Mouse (Mus musculus) intestine, postnatal 0 days (tissue): ENCODE measurements at regions not wholly inside any gene's neighbourhood (a gene's known extent, or its start where the extent isn't known, plus 50 kb on each side); places are given as distances from the start of the nearest gene placed in this dataset.

ENCODE experiments used
- ATAC-seq: fragments of 200-750 bp; cut with Nextera tagmentation; 2 replicates; pipeline ENCODE4 v1.8.0; 2017; ENCODE audit warnings: mild to moderate bottlenecking, moderate TSS enrichment, moderate library complexity
- H3K27ac ChIP-seq: fragments of 300-500 bp; sonication (generic); 2 replicates; pipeline ENCODE4 v1.5.1; 2014; ENCODE audit warnings: mild to moderate bottlenecking, low read depth, low read length, moderate library complexity
- H3K27me3 ChIP-seq: fragments of 300-500 bp; sonication (generic); replicated peaks from 2 replicates; pipeline ENCODE4 v1.6.1; 2014; ENCODE audit warnings: low read length, mixed read lengths; ENCODE audit not compliant: control insufficient read depth, insufficient read depth
- H3K36me3 ChIP-seq: fragments of 300-500 bp; sonication (generic); 2 replicates; pipeline ENCODE4 v1.6.1; 2014; ENCODE audit warnings: mild to moderate bottlenecking, moderate library complexity; ENCODE audit not compliant: control insufficient read depth, insufficient read depth
- H3K4me1 ChIP-seq: fragments of 300-500 bp; sonication (generic); replicated peaks from 2 replicates; pipeline ENCODE4 v1.6.1; 2014; ENCODE audit warnings: antibody characterized with exemption, low read length, mixed read lengths; ENCODE audit not compliant: control insufficient read depth, insufficient read depth
- H3K4me2 ChIP-seq: fragments of 300-500 bp; sonication (generic); replicated peaks from 2 replicates; pipeline ENCODE4 v1.6.1; 2014; ENCODE audit warnings: low read depth, mild to moderate bottlenecking, moderate library complexity
- H3K4me3 ChIP-seq: fragments of 300-500 bp; sonication (generic); 2 replicates; pipeline ENCODE4 v1.5.1; 2014; ENCODE audit warnings: low read depth, low read length
- H3K9ac ChIP-seq: fragments of 300-500 bp; sonication (generic); 2 replicates; pipeline ENCODE4 v1.6.1; 2014; ENCODE audit warnings: mild to moderate bottlenecking, low read depth, low read length
- H3K9me3 ChIP-seq: fragments of 300-500 bp; sonication (generic); 2 replicates; pipeline ENCODE4 v1.6.1; 2016; ENCODE audit warnings: mixed run types; ENCODE audit not compliant: control insufficient read depth
- CTCF ChIP-seq: sonication (generic); IDR thresholded peaks from 2 replicates; pipeline ENCODE4 v1.5.1; 2016; ENCODE audit warnings: low read depth, mild to moderate bottlenecking, control low read depth, antibody characterized with exemption, moderate library complexity
- WGBS: fragments of 180-500 bp; shearing (Covaris S2); extraction: QIAGEN DNeasy Blood & Tissue Kit; methylation state at CpG from one replicate; pipeline ENCODE4 v1.1.7; 2014; 5-methylcytosine and 5-hydroxymethylcytosine counted together

DNA sequence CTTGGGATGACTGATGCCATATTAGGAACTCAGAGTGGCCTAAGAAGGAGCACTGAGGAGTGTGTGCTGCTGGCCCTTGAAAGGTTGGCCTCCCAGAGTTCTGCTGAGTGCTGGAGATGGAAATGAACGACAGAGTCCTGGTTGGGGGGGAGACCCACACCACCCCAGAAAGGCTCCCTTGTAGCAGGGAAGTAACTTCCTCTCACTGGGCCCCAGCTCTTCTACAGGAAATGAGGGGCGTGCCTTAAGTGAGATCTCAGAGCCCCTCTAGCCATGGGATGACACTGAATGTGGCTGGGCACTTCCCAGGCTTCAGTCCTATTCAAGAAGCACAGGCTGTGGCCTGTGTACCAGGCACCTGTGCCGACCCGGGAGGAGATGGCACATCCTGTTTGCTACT is 232.0 kb downstream of the Rplp1 start:
- no peak for TF ChIP-seq CTCF
- 66% methylated on average over 4 of the region's 4 CpGs for WGBS
- no peak for ATAC-seq
- no peak overlapping the region for H3K4me3 ChIP-seq
- H3K4me1 ChIP-seq: no peaks in the 10 kb centered on the region
- no peaks in the 10 kb centered on the region for H3K9me3 ChIP-seq
- no peaks in the 10 kb centered on the region for H3K36me3 ChIP-seq
- H3K27me3 ChIP-seq: no peaks in the 10 kb centered on the region
- no peak overlapping the region for H3K9ac ChIP-seq
- H3K27ac ChIP-seq: no peak overlapping the region
- H3K4me2 ChIP-seq: no peak overlapping the region

DNA sequence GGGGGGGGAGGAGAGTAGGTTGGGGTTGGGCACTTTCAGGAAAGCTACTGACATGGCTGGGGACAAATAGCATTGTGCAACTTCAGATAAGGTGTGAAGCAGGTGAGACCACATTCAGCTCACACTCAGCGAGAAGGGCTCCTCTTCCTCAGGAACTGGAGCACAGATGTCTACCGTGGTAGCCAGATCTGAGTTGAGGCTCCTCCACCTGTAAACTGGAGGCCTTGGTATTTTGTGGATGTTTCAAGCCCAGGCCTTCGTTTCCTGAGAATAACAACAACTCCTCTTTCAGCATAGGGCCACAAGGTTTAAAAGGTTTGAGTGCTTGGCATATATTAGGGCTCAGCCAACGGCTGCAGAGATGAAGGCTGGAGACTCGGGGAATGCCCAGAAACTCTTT is 232.9 kb downstream of the Rplp1 start:
- H3K36me3 ChIP-seq: no peaks in the 10 kb centered on the region
- no peak for ATAC-seq
- H3K4me1 ChIP-seq: no peaks in the 10 kb centered on the region
- no peak overlapping the region for H3K9ac ChIP-seq
- H3K27me3 ChIP-seq: no peaks in the 10 kb centered on the region
- no peak overlapping the region for H3K4me3 ChIP-seq
- H3K4me2 ChIP-seq: no peak overlapping the region
- no peak for TF ChIP-seq CTCF
- 64% methylated on average over 5 of the region's 5 CpGs for WGBS
- no peak overlapping the region for H3K27ac ChIP-seq
- no peaks in the 10 kb centered on the region for H3K9me3 ChIP-seq

DNA sequence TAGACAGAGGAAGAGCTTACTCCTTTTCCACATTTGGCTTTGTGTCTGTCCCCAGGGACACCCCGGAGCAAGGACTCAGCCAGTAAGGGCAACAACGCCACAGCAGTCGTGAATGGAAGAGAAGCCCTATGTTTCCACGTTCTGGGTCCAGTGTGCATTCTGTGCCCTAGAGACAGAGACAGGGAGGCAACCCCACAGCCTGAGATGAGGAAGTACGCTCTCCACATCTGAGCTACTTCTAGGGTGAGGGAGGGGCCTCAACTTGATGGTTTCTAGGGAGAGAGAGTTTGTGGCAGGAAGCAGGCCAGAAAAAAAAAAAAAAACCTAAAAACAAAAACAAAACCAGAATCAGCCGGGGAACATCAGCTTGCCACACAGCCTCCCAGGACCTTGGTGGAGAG is 233.4 kb downstream of the Rplp1 start:
- WGBS: 60% methylated on average over 6 of the region's 6 CpGs
- no peak overlapping the region for H3K4me3 ChIP-seq
- no peaks in the 10 kb centered on the region for H3K27me3 ChIP-seq
- TF ChIP-seq CTCF: no peak
- no peak overlapping the region for H3K4me2 ChIP-seq
- no peaks in the 10 kb centered on the region for H3K36me3 ChIP-seq
- no peaks in the 10 kb centered on the region for H3K9me3 ChIP-seq
- ATAC-seq: no peak
- H3K27ac ChIP-seq: no peak overlapping the region
- H3K9ac ChIP-seq: no peak overlapping the region
- H3K4me1 ChIP-seq: no peaks in the 10 kb centered on the region

DNA sequence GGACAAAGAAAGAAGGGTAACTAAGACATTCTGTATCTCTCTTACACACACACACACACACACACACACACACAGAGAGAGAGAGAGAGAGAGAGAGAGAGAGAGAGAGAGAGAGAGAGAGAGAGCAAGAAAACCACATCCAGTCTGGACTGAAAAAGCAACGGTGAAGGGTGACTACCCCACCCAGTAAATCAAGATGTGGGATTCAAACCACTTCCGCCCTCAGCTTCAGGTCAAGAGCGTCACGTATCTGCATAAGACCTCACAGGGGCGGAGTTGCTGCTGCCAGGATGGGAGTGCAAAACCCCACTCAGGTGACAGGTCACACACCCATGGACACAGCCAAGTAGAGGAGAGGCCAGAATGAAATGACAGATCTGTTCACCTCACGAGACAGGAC is 234.7 kb downstream of the Rplp1 start:
- Histone ChIP-seq H3K4me3 (no peak overlapping the region), H3K9me3 (no peaks in the 10 kb centered on the region), H3K27ac (no peak overlapping the region), H3K27me3 (no peaks in the 10 kb centered on the region), H3K9ac (no peak overlapping the region), H3K4me2 (no peak overlapping the region), H3K4me1 (no peaks in the 10 kb centered on the region), H3K36me3 (no peaks in the 10 kb centered on the region)
- no peak for ATAC-seq
- WGBS: 75% methylated on average over 6 of the region's 6 CpGs
- no peak for TF ChIP-seq CTCF

DNA sequence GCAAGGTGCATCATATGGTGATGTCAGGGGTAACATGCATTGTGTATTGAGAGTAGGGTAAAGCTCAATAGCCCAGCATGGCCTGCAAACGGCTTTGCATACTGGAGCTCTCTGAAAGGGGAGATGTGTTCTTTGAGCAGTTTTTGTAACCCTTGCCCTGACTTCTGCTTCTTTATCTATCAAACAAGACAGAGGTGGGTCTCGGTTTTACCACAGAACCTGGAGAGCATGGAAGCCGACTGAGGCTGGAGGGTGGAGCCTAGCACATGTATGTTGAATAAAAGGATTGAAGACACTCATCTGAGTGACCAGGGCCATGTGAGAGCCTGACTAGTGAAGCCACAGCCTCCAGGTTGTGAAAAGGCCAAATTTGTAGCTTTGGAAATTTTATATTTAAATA is 236.7 kb downstream of the Rplp1 start:
- H3K4me3 ChIP-seq: no peak overlapping the region
- WGBS: 41% methylated on average over 3 of the region's 3 CpGs
- H3K27ac ChIP-seq: no peak overlapping the region
- no peak for TF ChIP-seq CTCF
- H3K9ac ChIP-seq: no peak overlapping the region
- no peak overlapping the region for H3K4me2 ChIP-seq
- ATAC-seq: no peak
- H3K9me3 ChIP-seq: no peaks in the 10 kb centered on the region
- H3K27me3 ChIP-seq: no peaks in the 10 kb centered on the region
- H3K4me1 ChIP-seq: 0 out of 2 replicates have a peak, but pooled peaks cover 2% of the 10 kb centered on the region
- no peaks in the 10 kb centered on the region for H3K36me3 ChIP-seq

DNA sequence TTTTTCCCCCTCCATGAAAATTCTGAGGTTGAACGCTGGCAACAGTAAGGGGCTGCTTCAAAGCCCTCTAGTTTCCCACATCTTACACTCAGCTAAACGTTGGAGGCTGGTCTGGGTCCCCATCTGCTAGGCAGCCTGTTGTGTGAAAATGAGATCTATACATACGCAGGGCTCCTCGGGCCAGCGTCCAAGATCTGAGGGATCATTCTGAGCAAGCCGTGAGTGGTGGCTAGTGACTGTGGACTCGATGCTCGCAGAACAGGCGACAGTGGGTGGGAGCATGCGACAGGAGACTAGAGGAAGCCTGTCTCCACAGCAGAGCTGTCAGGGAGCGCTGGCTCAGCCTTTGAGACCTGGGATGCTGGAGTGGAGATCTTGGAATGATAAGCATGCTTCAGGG is 237.3 kb downstream of the Rplp1 start:
- WGBS: 77% methylated on average over 11 of the region's 11 CpGs
- Histone ChIP-seq H3K4me3 (no peak overlapping the region), H3K9me3 (no peaks in the 10 kb centered on the region), H3K36me3 (no peaks in the 10 kb centered on the region), H3K4me2 (no peak overlapping the region), H3K27me3 (no peaks in the 10 kb centered on the region), H3K27ac (no peak overlapping the region), H3K9ac (no peak overlapping the region), H3K4me1 (0 out of 2 replicates have a peak, but pooled peaks cover 2% of the 10 kb centered on the region)
- no peak for ATAC-seq
- TF ChIP-seq CTCF: no peak

DNA sequence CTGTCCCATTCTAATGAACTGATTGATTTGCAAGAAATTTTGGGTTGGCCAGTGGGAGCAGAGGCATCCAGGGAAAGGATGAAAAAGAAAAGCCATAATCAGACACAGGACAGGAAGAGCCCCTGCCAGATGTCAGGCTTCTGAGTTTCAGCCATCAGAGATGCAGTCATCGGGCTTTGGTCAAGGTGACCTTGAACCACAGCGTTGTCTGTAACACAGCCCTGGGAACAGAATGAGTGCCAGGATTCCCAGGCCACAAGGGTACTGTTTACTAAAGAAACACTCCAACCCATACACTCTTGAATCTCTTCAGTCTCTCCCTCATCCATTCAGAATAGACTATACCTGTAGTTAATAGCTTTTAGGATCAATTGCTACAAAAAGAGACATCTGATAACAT is 239.0 kb downstream of the Rplp1 start:
- H3K27ac ChIP-seq: no peak overlapping the region
- H3K9ac ChIP-seq: no peak overlapping the region
- no peak for TF ChIP-seq CTCF
- H3K36me3 ChIP-seq: no peaks in the 10 kb centered on the region
- 0 out of 2 replicates have a peak, but pooled peaks cover 3% of the 10 kb centered on the region for H3K4me1 ChIP-seq
- H3K27me3 ChIP-seq: no peaks in the 10 kb centered on the region
- WGBS: 80% methylated on average over 2 of the region's 2 CpGs
- no peak for ATAC-seq
- no peak overlapping the region for H3K4me3 ChIP-seq
- no peak overlapping the region for H3K4me2 ChIP-seq
- H3K9me3 ChIP-seq: no peaks in the 10 kb centered on the region
